Mouse (Mus musculus): Measurements from ENCODE around the gene Foxr1. TPM values are rescaled to one million over a fixed set of nuclear protein-coding genes. Genes with fewer than 3 reads are reported as not detected.

The Foxr1 gene
- total RNA-seq, 1 experiment = 1.9 TPM

GRCm38 (mm10) chr9:44483041-44483509, 42.1 kb upstream of the Foxr1 start:
- H3K27ac ChIP-seq (ENCODE audit: insufficient read depth, low read depth, low read length, poor library complexity, severe bottlenecking) = no peak overlapping the region

GRCm38 (mm10) chr9:44482552-44482951, 41.6 kb upstream of the Foxr1 start, which contains the start of gene Bcl9l:
TSS of gene Bcl9l (plus strand) at chr9:44482825.
- H3K36me3 ChIP-seq (ENCODE audit: control insufficient read depth, insufficient read depth, low read length, poor library complexity, severe bottlenecking) = no peaks in the 10 kb centered on the region
- peak within 1 kb of the TSS; percentile 85 to 91 for H3K4me3 ChIP-seq (ENCODE audit: insufficient read depth in 1 of 2, low read depth in 1 of 2, low read length in 2 of 2, poor library complexity in 1 of 2, severe bottlenecking in 1 of 2)
- H3K9ac ChIP-seq (ENCODE audit: insufficient read depth, low read depth, low read length, poor library complexity, severe bottlenecking) = peak within 1 kb of the TSS; percentile 79
- peak; percentile 68; the same call in 1 of the 2 replicates for TF ChIP-seq HCFC1 (IDR thresholded peaks at IDR 0.05; ENCODE audit: borderline replicate concordance, insufficient read depth, low read length)
- no peak for TF ChIP-seq ZC3H11A (IDR thresholded peaks at IDR 0.05; ENCODE audit: borderline replicate concordance, low read depth, low read length)
- no peaks in the 10 kb centered on the region for H3K9me3 ChIP-seq (ENCODE audit: control insufficient read depth, insufficient read depth, low read depth, low read length)
- in situ Hi-C loops (cut with MboI; ENCODE audit: low sequenced_read_pairs in 2 of 2, unreplicated experiment in 2 of 2) = no loop called here
- H3K27ac ChIP-seq (ENCODE audit: insufficient read depth, low read depth, low read length, poor library complexity, severe bottlenecking) = no peak within 1 kb of the TSS
- peak; percentile 94 for DNase-seq (ENCODE audit: low read depth, low spot score)
- peaks cover 3 to 30% of the 10 kb centered on the region in 2 experiments; a peak in 3 of 4 replicates for H3K4me1 ChIP-seq (ENCODE audit: control insufficient read depth in 2 of 2, insufficient read depth in 2 of 2, low read length in 2 of 2, poor library complexity in 1 of 2)

More at GRCm38 (mm10) chr9:44483041-44483509, 42.1 kb upstream of the Foxr1 start:
- no peak for DNase-seq (ENCODE audit: low read depth, low spot score)
- Histone ChIP-seq H3K9me3 (ENCODE audit: control insufficient read depth, insufficient read depth, low read depth, low read length) (no peaks in the 10 kb centered on the region), H3K9ac (ENCODE audit: insufficient read depth, low read depth, low read length, poor library complexity, severe bottlenecking) (peak overlapping the region; percentile 79), H3K4me3 (ENCODE audit: insufficient read depth in 1 of 2, low read depth in 1 of 2, low read length in 2 of 2, poor library complexity in 1 of 2, severe bottlenecking in 1 of 2) (peak overlapping the region; percentile 85 to 91), H3K4me1 (ENCODE audit: control insufficient read depth in 2 of 2, insufficient read depth in 2 of 2, low read length in 2 of 2, poor library complexity in 1 of 2) (peaks cover 5 to 35% of the 10 kb centered on the region in 2 experiments; a peak in 3 of 4 replicates), H3K36me3 (ENCODE audit: control insufficient read depth, insufficient read depth, low read length, poor library complexity, severe bottlenecking) (no peaks in the 10 kb centered on the region)
- in situ Hi-C loops (cut with MboI; ENCODE audit: low sequenced_read_pairs in 2 of 2, unreplicated experiment in 2 of 2) = no loop called here
- TF ChIP-seq CHD2 (IDR thresholded peaks at IDR 0.05; ENCODE audit: low read depth, low read length) (no peak), ZC3H11A (IDR thresholded peaks at IDR 0.05; ENCODE audit: borderline replicate concordance, low read depth, low read length) (no peak), HCFC1 (IDR thresholded peaks at IDR 0.05; ENCODE audit: borderline replicate concordance, insufficient read depth, low read length) (no peak), MAFK (IDR thresholded peaks at IDR 0.05; ENCODE audit: insufficient read depth, low read depth, low read length) (no peak), ZNF384 (IDR thresholded peaks at IDR 0.05; ENCODE audit: low read depth, low read length) (no peak)

- Histone ChIP-seq H3K9me3 (ENCODE audit: control insufficient read depth, insufficient read depth, low read depth, low read length) (no peaks in the 10 kb centered on the region), H3K9ac (ENCODE audit: insufficient read depth, low read depth, low read length, poor library complexity, severe bottlenecking) (no peak overlapping the region), H3K4me3 (ENCODE audit: insufficient read depth in 1 of 2, low read depth in 1 of 2, low read length in 2 of 2, poor library complexity in 1 of 2, severe bottlenecking in 1 of 2) (peak overlapping the region in 1 of 2 experiments; percentile 91; a peak in 1 of 4 replicates), H3K27ac (ENCODE audit: insufficient read depth, low read depth, low read length, poor library complexity, severe bottlenecking) (no peak overlapping the region), H3K4me1 (ENCODE audit: control insufficient read depth in 2 of 2, insufficient read depth in 2 of 2, low read length in 2 of 2, poor library complexity in 1 of 2) (peaks cover 3 to 26% of the 10 kb centered on the region in 2 experiments; a peak in 3 of 4 replicates), H3K36me3 (ENCODE audit: control insufficient read depth, insufficient read depth, low read length, poor library complexity, severe bottlenecking) (no peaks in the 10 kb centered on the region)
- TF ChIP-seq CHD2 (IDR thresholded peaks at IDR 0.05; ENCODE audit: low read depth, low read length) = no peak
- no peak for TF ChIP-seq MAFK (IDR thresholded peaks at IDR 0.05; ENCODE audit: insufficient read depth, low read depth, low read length)
- TF ChIP-seq ZNF384 (IDR thresholded peaks at IDR 0.05; ENCODE audit: low read depth, low read length) = no peak
- no peak for TF ChIP-seq ZC3H11A (IDR thresholded peaks at IDR 0.05; ENCODE audit: borderline replicate concordance, low read depth, low read length)
- TF ChIP-seq HCFC1 (IDR thresholded peaks at IDR 0.05; ENCODE audit: borderline replicate concordance, insufficient read depth, low read length) = no peak
- in situ Hi-C loops (cut with MboI; ENCODE audit: low sequenced_read_pairs in 2 of 2, unreplicated experiment in 2 of 2) = no loop called here
- no peak for DNase-seq (ENCODE audit: low read depth, low spot score)
Measured at GRCm38 (mm10) chr9:44482112-44482511, 41.2 kb upstream of the Foxr1 start.

- peaks cover 3 to 9% of the 10 kb centered on the region in 2 experiments; a peak in 3 of 4 replicates for H3K4me1 ChIP-seq (ENCODE audit: control insufficient read depth in 2 of 2, insufficient read depth in 2 of 2, low read length in 2 of 2, poor library complexity in 1 of 2)
- peak overlapping the region; percentile 60 for H3K9ac ChIP-seq (ENCODE audit: insufficient read depth, low read depth, low read length, poor library complexity, severe bottlenecking)
- H3K36me3 ChIP-seq (ENCODE audit: control insufficient read depth, insufficient read depth, low read length, poor library complexity, severe bottlenecking) = no peaks in the 10 kb centered on the region
- TF ChIP-seq ZNF384 (IDR thresholded peaks at IDR 0.05; ENCODE audit: low read depth, low read length) (no peak), HCFC1 (IDR thresholded peaks at IDR 0.05; ENCODE audit: borderline replicate concordance, insufficient read depth, low read length) (no peak), CHD2 (IDR thresholded peaks at IDR 0.05; ENCODE audit: low read depth, low read length) (peak; percentile 28; the same call in 1 of the 2 replicates)
- peak; percentile 89 for DNase-seq (ENCODE audit: low read depth, low spot score)
- in situ Hi-C loops (cut with MboI; ENCODE audit: low sequenced_read_pairs in 2 of 2, unreplicated experiment in 2 of 2) = no loop called here
- H3K9me3 ChIP-seq (ENCODE audit: control insufficient read depth, insufficient read depth, low read depth, low read length) = no peaks in the 10 kb centered on the region
- H3K27ac ChIP-seq (ENCODE audit: insufficient read depth, low read depth, low read length, poor library complexity, severe bottlenecking) = no peak overlapping the region
- H3K4me3 ChIP-seq (ENCODE audit: insufficient read depth in 1 of 2, low read depth in 1 of 2, low read length in 2 of 2, poor library complexity in 1 of 2, severe bottlenecking in 1 of 2) = peak overlapping the region; percentile 65 to 92
Measured at GRCm38 (mm10) chr9:44479628-44480428, 38.9 kb upstream of the Foxr1 start.
